Mouse (Mus musculus) heart, adult 2 months (tissue): Measurements from ENCODE around the gene Lair1. TPM values are rescaled to one million over a fixed set of nuclear protein-coding genes. Genes with fewer than 3 reads are reported as not detected.
A peak's percentile ranks its signal among the peaks of the same experiment; 100 is the strongest.

Source experiments
- DNase-seq, 2 experiments: peaks; one replicate each; pipeline ENCODE4 v3.0.0; 2021
- H3K27ac ChIP-seq: fragments of 200-600 bp; 2 replicates; pipeline ENCODE4 v1.8.1; 2022
- H3K27me3 ChIP-seq: fragments of 200-500 bp; 2 replicates; pipeline ENCODE4 v1.6.1; 2012; ENCODE audit warnings: mild to moderate bottlenecking, low read length, inconsistent platforms, mixed read lengths; ENCODE audit not compliant: control insufficient read depth, insufficient read depth
- H3K36me3 ChIP-seq: fragments of 200-500 bp; 2 replicates; pipeline ENCODE4 v1.6.1; 2012; ENCODE audit warnings: low read length, inconsistent platforms; ENCODE audit not compliant: control insufficient read depth, insufficient read depth
- H3K4me1 ChIP-seq: fragments of 200-500 bp; 2 replicates; pipeline ENCODE4 v1.6.1; 2011; ENCODE audit warnings: low read length; ENCODE audit not compliant: control insufficient read depth, insufficient read depth
- H3K4me3 ChIP-seq: fragments of 200-600 bp; 2 replicates; pipeline ENCODE4 v1.8.1; 2022
- H3K79me2 ChIP-seq: fragments of 200-500 bp; replicated peaks from 2 replicates; pipeline ENCODE4 v1.6.1; 2012; ENCODE audit warnings: mild to moderate bottlenecking, inconsistent platforms, low read length, moderate library complexity, mixed read lengths; ENCODE audit not compliant: control insufficient read depth, insufficient read depth
- H3K9ac ChIP-seq: fragments of 200-500 bp; 2 replicates; pipeline ENCODE4 v1.6.1; 2012; ENCODE audit warnings: low read depth, mild to moderate bottlenecking, control low read depth, inconsistent platforms, low read length, mixed read lengths
- CTCF ChIP-seq: fragments of 200-600 bp; IDR thresholded peaks from 2 replicates; pipeline ENCODE4 v1.8.1; 2022; ENCODE audit warnings: antibody characterized with exemption, mild to moderate bottlenecking, moderate library complexity
- EP300 ChIP-seq: fragments of 200-500 bp; IDR thresholded peaks from 2 replicates; pipeline ENCODE4 v1.6.1; 2011; ENCODE audit warnings: low read depth, low read length, control low read depth; ENCODE audit not compliant: insufficient read depth
- POLR2A ChIP-seq: fragments of 200-500 bp; IDR thresholded peaks from 2 replicates; pipeline ENCODE4 v1.6.1; 2011; ENCODE audit warnings: mild to moderate bottlenecking, low read depth, low read length, control low read depth; ENCODE audit not compliant: insufficient read depth
- WGBS: fragments of 180-500 bp; shearing (Covaris S2); methylation state at CpG from one replicate; pipeline ENCODE4 v1.1.7; 2018; 5-methylcytosine and 5-hydroxymethylcytosine counted together
- intact Hi-C: fragments of 180-260 bp; cut with DNase I; formaldehyde crosslinking; loops from one replicate; pipeline ENCODE4 v1.15.1; 2025
- polyA plus RNA-seq: library from polyadenylated mRNA; depleted of rRNA; stranded (reverse); fragments of >200 nt; gene quantifications from 2 replicates; pipeline ENCODE4 v1.2.3, GENCODE M21; 2012
- total RNA-seq, 2 experiments: library from RNA; stranded (reverse); gene quantifications; 2 replicates each; pipeline ENCODE4 v1.2.3; 2021

Lair1 gene
- total and polyA plus RNA-seq, 3 experiments: 1.0 to 3.3 (median 1.7) TPM

DNA sequence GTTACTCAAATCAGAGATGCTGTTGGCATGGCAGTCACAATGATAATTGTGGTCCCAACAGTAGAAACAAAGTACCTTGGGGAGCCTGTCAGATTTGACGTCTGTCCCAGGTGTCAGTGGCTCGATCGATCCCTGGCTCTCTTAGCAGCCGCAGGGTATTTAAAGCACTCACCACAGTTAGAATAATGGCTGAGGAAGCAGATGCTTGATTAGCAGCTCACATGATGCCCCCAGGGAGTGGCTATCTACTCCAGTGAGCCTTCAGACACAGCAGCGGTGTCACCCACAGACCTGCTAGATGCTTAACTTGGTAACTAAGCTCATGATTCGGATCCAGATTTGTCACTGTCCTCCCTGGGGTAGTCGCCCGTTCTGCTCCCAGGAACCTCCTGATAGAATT is 28.2 kb upstream of the Lair1 start:
- TF ChIP-seq EP300 (no peak), CTCF (no peak), POLR2A (no peak)
- intact Hi-C loops: no loop called here
- no peaks in the 10 kb centered on the region for H3K27me3 ChIP-seq
- DNase-seq: no peak
- H3K4me3 ChIP-seq: no peak overlapping the region
- H3K9ac ChIP-seq: no peak overlapping the region
- WGBS: 27% methylated on average over 8 of the region's 8 CpGs
- no peaks in the 10 kb centered on the region for H3K79me2 ChIP-seq
- no peak overlapping the region for H3K27ac ChIP-seq
- H3K36me3 ChIP-seq: no peaks in the 10 kb centered on the region
- H3K4me1 ChIP-seq: no peaks in the 10 kb centered on the region

DNA sequence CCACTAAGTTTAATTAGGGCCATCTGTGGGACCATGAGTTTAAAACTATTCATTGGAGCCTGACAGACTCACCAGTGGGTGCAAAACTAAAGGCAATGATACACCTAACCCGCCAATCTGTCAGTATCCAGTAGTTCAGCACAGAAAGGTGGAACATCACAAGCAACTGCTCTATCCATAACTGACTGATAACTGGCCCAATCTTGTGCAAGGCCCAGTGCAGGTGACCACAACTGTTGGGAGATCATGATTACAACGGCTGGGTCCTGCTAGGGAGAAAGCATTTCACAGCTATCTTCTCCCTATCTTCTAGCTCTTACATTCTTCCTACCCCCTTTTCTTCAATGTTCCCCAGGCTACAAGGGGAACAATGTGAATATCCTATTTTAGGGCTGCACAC is 25.7 kb upstream of the Lair1 start:
- WGBS: 70% methylated on average over 2 of the region's 2 CpGs
- intact Hi-C loops: no loop called here

DNA sequence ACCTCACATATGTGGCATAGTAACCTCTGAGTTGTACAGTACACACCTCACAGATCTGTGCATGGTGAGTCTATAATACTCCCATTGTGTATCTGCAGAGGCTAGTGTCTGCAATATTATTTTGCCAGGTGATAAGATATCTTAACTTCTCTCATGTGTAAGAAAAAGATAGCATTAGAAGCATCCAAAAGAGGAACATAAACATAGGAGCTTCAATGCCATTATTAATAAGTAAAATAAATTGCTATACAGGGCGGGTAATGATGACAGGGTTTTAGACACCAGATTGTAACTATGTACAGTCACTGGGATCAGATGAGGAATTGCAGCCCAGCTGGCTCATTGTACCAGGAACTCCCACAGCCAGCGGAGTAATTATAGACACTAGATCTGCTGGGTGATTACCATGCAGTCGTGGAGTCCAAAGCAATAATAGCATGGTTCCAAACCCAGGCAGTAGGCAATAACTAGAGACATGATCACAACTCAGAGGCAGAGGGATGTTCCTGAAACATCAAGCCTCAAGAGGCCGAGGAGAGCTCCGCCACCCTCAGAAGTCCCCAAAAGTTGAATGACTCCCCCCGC is 25.0 kb upstream of the Lair1 start:
- TF ChIP-seq EP300 (no peak), CTCF (no peak), POLR2A (no peak)
- WGBS: 72% methylated on average over 6 of the region's 6 CpGs
- Histone ChIP-seq H3K9ac (no peak overlapping the region), H3K79me2 (no peaks in the 10 kb centered on the region), H3K4me3 (no peak overlapping the region), H3K27me3 (no peaks in the 10 kb centered on the region), H3K4me1 (no peaks in the 10 kb centered on the region; the same call in 1 of the 2 replicates), H3K27ac (no peak overlapping the region), H3K36me3 (no peaks in the 10 kb centered on the region)
- no peak for DNase-seq
- intact Hi-C loops: no loop called here

More for the DNA sequence above, 25.7 kb upstream of the Lair1 start:
- Histone ChIP-seq H3K36me3 (no peaks in the 10 kb centered on the region), H3K27ac (no peak overlapping the region), H3K79me2 (no peaks in the 10 kb centered on the region), H3K4me3 (no peak overlapping the region), H3K9ac (no peak overlapping the region), H3K4me1 (no peaks in the 10 kb centered on the region; the same call in 1 of the 2 replicates), H3K27me3 (no peaks in the 10 kb centered on the region)
- no peak for DNase-seq
- TF ChIP-seq EP300: no peak
- TF ChIP-seq POLR2A: no peak

DNA sequence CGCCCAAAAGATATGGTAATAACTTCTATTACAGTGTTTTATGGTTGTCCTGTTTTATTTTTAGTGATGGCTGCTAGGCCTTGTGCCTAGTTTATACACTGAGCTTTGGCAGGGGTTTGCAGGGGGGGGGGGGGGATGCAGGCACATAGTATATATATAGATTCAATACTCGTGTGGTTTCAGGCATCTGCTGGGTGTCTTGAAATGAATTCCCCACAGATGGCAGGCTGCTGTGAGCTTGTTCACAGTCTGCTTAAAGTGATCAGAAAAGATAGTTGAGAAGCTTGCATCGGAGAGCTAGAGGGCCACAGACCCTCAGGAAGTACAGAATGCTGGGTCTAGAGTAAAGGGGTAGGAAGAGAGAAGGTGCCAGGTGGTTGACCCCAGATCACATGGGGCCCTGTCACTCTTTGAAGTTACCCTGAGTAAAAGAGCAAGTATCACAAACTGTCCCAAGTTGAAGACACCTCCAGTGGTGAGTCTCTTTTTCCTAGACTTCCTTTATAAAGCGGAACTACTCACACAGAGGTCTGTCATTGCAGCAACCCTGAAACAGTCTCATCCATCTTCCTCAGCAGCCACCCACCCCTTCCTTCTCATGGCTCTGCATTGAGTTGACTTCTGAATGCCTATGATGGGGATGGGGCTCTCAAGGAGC is 24.4 kb upstream of the Lair1 start:
- no peaks in the 10 kb centered on the region for H3K36me3 ChIP-seq
- no peaks in the 10 kb centered on the region; the same call in 1 of the 2 replicates for H3K4me1 ChIP-seq
- intact Hi-C loops: no loop called here
- WGBS: 63% methylated on average over 4 of the region's 4 CpGs
- no peak overlapping the region for H3K9ac ChIP-seq
- no peak overlapping the region for H3K27ac ChIP-seq
- DNase-seq: no peak
- no peak overlapping the region for H3K4me3 ChIP-seq
- no peaks in the 10 kb centered on the region for H3K79me2 ChIP-seq
- TF ChIP-seq POLR2A (no peak), CTCF (no peak), EP300 (no peak)
- H3K27me3 ChIP-seq: no peaks in the 10 kb centered on the region

DNA sequence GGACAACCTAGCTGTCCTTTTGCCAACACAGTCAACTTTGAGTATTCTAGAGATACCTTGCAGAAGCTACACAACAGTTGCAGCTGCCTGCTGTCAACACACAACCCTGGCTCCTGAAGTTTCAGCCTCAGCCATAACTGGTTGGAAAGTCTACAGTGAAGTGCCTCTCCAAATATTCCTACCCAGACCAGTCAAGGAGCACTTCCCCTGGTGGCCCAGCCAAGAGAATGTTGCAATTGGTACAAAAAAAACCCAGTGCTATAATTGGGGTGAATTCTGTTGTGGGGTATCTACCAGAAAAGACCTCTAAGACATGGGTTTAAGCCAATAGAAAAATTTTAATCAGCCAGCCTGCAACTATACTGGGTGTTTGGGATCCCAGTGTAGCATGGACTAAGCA is 22.6 kb upstream of the Lair1 start:
- TF ChIP-seq POLR2A: no peak
- TF ChIP-seq CTCF: no peak
- TF ChIP-seq EP300: no peak
- no peak overlapping the region for H3K4me3 ChIP-seq
- peaks cover 2% of the 10 kb centered on the region; the same call in 1 of the 2 replicates for H3K4me1 ChIP-seq
- intact Hi-C loops: no loop called here
- H3K27ac ChIP-seq: no peak overlapping the region
- no peak for DNase-seq
- no peaks in the 10 kb centered on the region for H3K79me2 ChIP-seq
- H3K27me3 ChIP-seq: no peaks in the 10 kb centered on the region
- no peak overlapping the region for H3K9ac ChIP-seq
- H3K36me3 ChIP-seq: no peaks in the 10 kb centered on the region

DNA sequence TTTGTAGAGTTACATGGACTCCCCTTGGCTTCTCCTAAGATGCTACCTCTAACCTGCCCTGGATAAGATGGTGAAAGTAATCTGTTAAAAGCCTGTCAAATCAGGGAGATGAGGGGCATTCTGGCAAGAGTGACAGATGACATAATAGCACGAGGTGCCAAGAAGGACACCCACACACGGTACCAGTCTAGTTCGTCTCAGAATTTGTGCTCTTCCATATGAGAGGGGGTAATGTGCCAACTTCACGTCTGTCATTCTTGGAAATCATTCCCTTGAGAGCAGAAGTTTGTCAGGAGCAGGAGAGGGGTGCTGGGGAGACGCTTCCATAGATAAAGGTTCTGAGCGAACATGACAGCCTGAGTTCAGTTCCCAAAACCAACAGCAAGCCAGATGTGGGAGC is 21.2 kb upstream of the Lair1 start:
- WGBS: 51% methylated on average over 6 of the region's 6 CpGs
- no peak overlapping the region for H3K9ac ChIP-seq
- no peak for DNase-seq
- no peaks in the 10 kb centered on the region for H3K27me3 ChIP-seq
- no peaks in the 10 kb centered on the region for H3K36me3 ChIP-seq
- H3K4me1 ChIP-seq: peaks cover 2% of the 10 kb centered on the region; the same call in 1 of the 2 replicates
- no peaks in the 10 kb centered on the region for H3K79me2 ChIP-seq
- intact Hi-C loops: no loop called here
- TF ChIP-seq CTCF: no peak
- no peak for TF ChIP-seq EP300
- no peak for TF ChIP-seq POLR2A
- H3K27ac ChIP-seq: no peak overlapping the region
- no peak overlapping the region for H3K4me3 ChIP-seq

- TF ChIP-seq EP300: no peak
- H3K4me3 ChIP-seq: no peak overlapping the region
- no peaks in the 10 kb centered on the region for H3K27me3 ChIP-seq
- peaks cover 2% of the 10 kb centered on the region; the same call in 1 of the 2 replicates for H3K4me1 ChIP-seq
- WGBS: 18% methylated on average over 2 of the region's 2 CpGs
- H3K27ac ChIP-seq: no peak overlapping the region
- peak in 1 of 2 experiments; percentile 45 for DNase-seq
- H3K79me2 ChIP-seq: no peaks in the 10 kb centered on the region
- H3K9ac ChIP-seq: peak overlapping the region; percentile 30; the same call in 1 of the 2 replicates
- no peaks in the 10 kb centered on the region for H3K36me3 ChIP-seq
- intact Hi-C loops: no loop called here
Measured at GRCm38 (mm10) chr7:4082804-4083203, 19.8 kb upstream of the Lair1 start.
